Mouse (Mus musculus) intestine, embryonic 14.5 days (tissue): ENCODE measurements around the gene Tmem100. TPM values are rescaled to one million over a fixed set of nuclear protein-coding genes. Genes with fewer than 3 reads are reported as not detected.

Source experiments
- ATAC-seq: fragments of 200-750 bp; cut with Nextera tagmentation; replicated peaks from 2 replicates; pipeline ENCODE4 v1.8.0; 2017; ENCODE audit warnings: low read depth, moderate number of reproducible peaks, moderate TSS enrichment, moderate library complexity; ENCODE audit not compliant: low FRiP score, low TSS enrichment
- DNase-seq: peaks from one replicate; pipeline ENCODE4 v3.0.0-alpha.2; 2018; ENCODE audit warnings: low spot score
- H3K27ac ChIP-seq: fragments of 300-500 bp; sonication (generic); 2 replicates; pipeline ENCODE4 v1.5.1; 2014; ENCODE audit warnings: low read depth, mild to moderate bottlenecking, control low read depth
- H3K27me3 ChIP-seq: fragments of 300-500 bp; sonication (generic); replicated peaks from 2 replicates; pipeline ENCODE4 v1.6.1; 2014; ENCODE audit warnings: low read length, control low read depth; ENCODE audit not compliant: control insufficient read depth, insufficient read depth
- H3K36me3 ChIP-seq: fragments of 300-500 bp; sonication (generic); 2 replicates; pipeline ENCODE4 v1.6.1; 2014; ENCODE audit warnings: low read length, control low read depth; ENCODE audit not compliant: control insufficient read depth, insufficient read depth
- H3K4me1 ChIP-seq: fragments of 300-500 bp; sonication (generic); replicated peaks from 2 replicates; pipeline ENCODE4 v1.6.1; 2014; ENCODE audit warnings: low read length, control low read depth, mixed read lengths; ENCODE audit not compliant: control insufficient read depth, insufficient read depth
- H3K4me2 ChIP-seq: fragments of 300-500 bp; sonication (generic); 2 replicates; pipeline ENCODE4 v1.6.1; 2014; ENCODE audit warnings: low read length
- H3K4me3 ChIP-seq: fragments of 300-500 bp; sonication (generic); 2 replicates; pipeline ENCODE4 v1.5.1; 2014; ENCODE audit warnings: low read depth, low read length, control low read depth, mixed read lengths
- H3K9ac ChIP-seq: fragments of 300-500 bp; sonication (generic); 2 replicates; pipeline ENCODE4 v1.6.1; 2014; ENCODE audit warnings: mild to moderate bottlenecking, low read length
- H3K9me3 ChIP-seq: fragments of 300-500 bp; sonication (generic); 2 replicates; pipeline ENCODE4 v1.6.1; 2016; ENCODE audit warnings: low read length, control low read depth; ENCODE audit not compliant: control insufficient read depth
- WGBS: fragments of 180-500 bp; shearing (Covaris S2); extraction: QIAGEN DNeasy Blood & Tissue Kit; methylation state at CpG from one replicate; pipeline ENCODE4 v1.1.7; 2014; 5-methylcytosine and 5-hydroxymethylcytosine counted together
- polyA plus RNA-seq: library from polyadenylated mRNA; unstranded; fragments of >200 nt; fragmentation: Nextera tagmentation; extraction: Ambion mirVana; gene quantifications from 2 replicates; pipeline ENCODE4 v1.2.1, GENCODE M21; 2014

The Tmem100 gene
- polyA plus RNA-seq, 1 experiment from 2014 or later = 17.3 TPM

- Histone ChIP-seq H3K4me3 (no peak overlapping the region), H3K36me3 (0 out of 2 replicates have a peak, but pooled peaks cover 7% of the 10 kb centered on the region), H3K27me3 (no peaks in the 10 kb centered on the region), H3K9me3 (no peaks in the 10 kb centered on the region), H3K27ac (no peak overlapping the region), H3K4me1 (peaks cover 2% of the 10 kb centered on the region; the same call in 1 of the 2 replicates), H3K4me2 (no peak overlapping the region), H3K9ac (no peak overlapping the region)
- no peak for ATAC-seq
- peak; percentile 41 for DNase-seq
- WGBS = 91% methylated on average over 4 of the region's 4 CpGs
Measured at GRCm38 (mm10) chr11:90036416-90036815, 6.3 kb downstream of the Tmem100 start.

DNA sequence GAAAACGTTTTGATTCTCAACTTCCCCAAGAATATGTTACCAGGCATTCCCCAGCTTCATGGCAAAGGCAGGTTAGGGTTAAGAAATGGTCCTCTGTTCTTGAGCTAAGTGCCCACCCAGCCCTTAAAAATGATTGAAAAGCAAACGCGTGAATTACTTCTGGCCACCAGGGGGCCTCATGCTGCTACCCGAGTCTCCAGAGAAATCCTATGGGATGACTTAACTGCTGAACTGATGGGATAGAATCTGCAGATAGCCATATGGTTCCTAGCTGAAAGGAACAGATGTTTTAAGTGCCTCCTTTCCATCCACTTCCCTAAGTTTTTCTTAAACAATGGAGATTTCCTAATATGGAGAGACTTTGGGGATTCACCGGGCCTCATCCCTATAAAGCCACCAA, 7.9 kb downstream of the Tmem100 start:
- Histone ChIP-seq H3K27ac (no peak overlapping the region), H3K9me3 (no peaks in the 10 kb centered on the region), H3K27me3 (no peaks in the 10 kb centered on the region), H3K4me1 (peaks cover under 1% of the 10 kb centered on the region; the same call in 1 of the 2 replicates), H3K9ac (no peak overlapping the region), H3K4me3 (no peak overlapping the region), H3K4me2 (no peak overlapping the region), H3K36me3 (0 out of 2 replicates have a peak, but pooled peaks cover 7% of the 10 kb centered on the region)
- 17% methylated on average over 5 of the region's 5 CpGs for WGBS
- ATAC-seq (no peak), DNase-seq (peak; percentile 68)

DNA sequence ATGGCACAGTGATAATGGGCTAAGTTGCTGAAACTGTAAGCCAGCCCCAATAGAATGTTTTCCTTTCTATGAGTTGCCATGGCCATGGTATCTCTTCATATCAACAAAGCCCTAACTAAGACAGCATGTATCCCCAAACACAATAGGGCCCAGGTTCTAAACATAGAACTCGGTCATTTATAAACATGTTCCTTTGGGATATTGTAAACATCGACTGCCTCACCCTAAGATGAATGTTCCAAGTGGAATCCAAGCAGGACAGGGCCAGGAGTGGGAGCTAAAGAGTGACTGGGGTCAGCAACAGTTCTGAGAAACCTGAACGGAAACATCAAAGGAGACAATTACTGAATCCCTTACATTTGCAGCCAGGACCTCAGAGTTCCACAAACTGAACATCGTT, 14.3 kb downstream of the Tmem100 start:
- no peak for ATAC-seq
- H3K4me3 ChIP-seq = no peak overlapping the region
- 63% methylated on average over 4 of the region's 4 CpGs for WGBS
- no peak overlapping the region for H3K27ac ChIP-seq
- DNase-seq = no peak
- H3K9me3 ChIP-seq = no peaks in the 10 kb centered on the region
- no peaks in the 10 kb centered on the region; the same call in 1 of the 2 replicates for H3K4me1 ChIP-seq
- no peaks in the 10 kb centered on the region for H3K27me3 ChIP-seq
- H3K9ac ChIP-seq = no peak overlapping the region
- no peak overlapping the region for H3K4me2 ChIP-seq
- no peaks in the 10 kb centered on the region for H3K36me3 ChIP-seq

- no peak for DNase-seq
- Histone ChIP-seq H3K36me3 (no peaks in the 10 kb centered on the region), H3K9ac (no peak overlapping the region), H3K4me3 (no peak overlapping the region), H3K27ac (no peak overlapping the region), H3K4me1 (no peaks in the 10 kb centered on the region; the same call in 1 of the 2 replicates), H3K4me2 (no peak overlapping the region), H3K9me3 (no peaks in the 10 kb centered on the region), H3K27me3 (no peaks in the 10 kb centered on the region)
- ATAC-seq = no peak
- 43% methylated on average over 7 of the region's 7 CpGs for WGBS
Measured at GRCm38 (mm10) chr11:90046211-90046610, 16.1 kb downstream of the Tmem100 start.

- H3K36me3 ChIP-seq = no peaks in the 10 kb centered on the region
- no peak overlapping the region for H3K4me3 ChIP-seq
- no peaks in the 10 kb centered on the region; the same call in 1 of the 2 replicates for H3K4me1 ChIP-seq
- no peak for ATAC-seq
- no peaks in the 10 kb centered on the region for H3K27me3 ChIP-seq
- WGBS = 61% methylated on average over 9 of the region's 9 CpGs
- H3K4me2 ChIP-seq = no peak overlapping the region
- no peaks in the 10 kb centered on the region for H3K9me3 ChIP-seq
- no peak overlapping the region for H3K9ac ChIP-seq
- DNase-seq = no peak
- no peak overlapping the region for H3K27ac ChIP-seq
Measured at GRCm38 (mm10) chr11:90047271-90047670, 17.1 kb downstream of the Tmem100 start.

- H3K4me3 ChIP-seq = no peak overlapping the region
- H3K4me2 ChIP-seq = no peak overlapping the region
- ATAC-seq (no peak), DNase-seq (no peak)
- H3K36me3 ChIP-seq = no peaks in the 10 kb centered on the region
- no peak overlapping the region for H3K9ac ChIP-seq
- no peak overlapping the region for H3K27ac ChIP-seq
- no peaks in the 10 kb centered on the region for H3K27me3 ChIP-seq
- WGBS = 90% methylated on average over 7 of the region's 7 CpGs
- peaks cover 8% of the 10 kb centered on the region; the same call in 1 of the 2 replicates for H3K4me1 ChIP-seq
- H3K9me3 ChIP-seq = no peaks in the 10 kb centered on the region
Measured at GRCm38 (mm10) chr11:90050016-90050415, 19.9 kb downstream of the Tmem100 start.

- DNase-seq (no peak), ATAC-seq (no peak)
- H3K4me3 ChIP-seq = no peak overlapping the region
- H3K4me1 ChIP-seq = peaks cover 8% of the 10 kb centered on the region; the same call in 1 of the 2 replicates
- no peaks in the 10 kb centered on the region for H3K27me3 ChIP-seq
- H3K27ac ChIP-seq = no peak overlapping the region
- 68% methylated on average over 7 of the region's 7 CpGs for WGBS
- no peak overlapping the region for H3K9ac ChIP-seq
- H3K36me3 ChIP-seq = no peaks in the 10 kb centered on the region
- no peaks in the 10 kb centered on the region for H3K9me3 ChIP-seq
- no peak overlapping the region for H3K4me2 ChIP-seq
Measured at GRCm38 (mm10) chr11:90052785-90053184, 22.6 kb downstream of the Tmem100 start.

GRCm38 (mm10) chr11:90053820-90054219, 23.7 kb downstream of the Tmem100 start:
- no peak overlapping the region for H3K27ac ChIP-seq
- no peak overlapping the region for H3K4me3 ChIP-seq
- peaks cover 8% of the 10 kb centered on the region; the same call in 1 of the 2 replicates for H3K4me1 ChIP-seq
- no peak overlapping the region for H3K9ac ChIP-seq
- ATAC-seq (no peak), DNase-seq (no peak)
- H3K4me2 ChIP-seq = no peak overlapping the region
- H3K36me3 ChIP-seq = no peaks in the 10 kb centered on the region
- 47% methylated on average over 4 of the region's 4 CpGs for WGBS
- H3K27me3 ChIP-seq = no peaks in the 10 kb centered on the region
- no peaks in the 10 kb centered on the region for H3K9me3 ChIP-seq

DNA sequence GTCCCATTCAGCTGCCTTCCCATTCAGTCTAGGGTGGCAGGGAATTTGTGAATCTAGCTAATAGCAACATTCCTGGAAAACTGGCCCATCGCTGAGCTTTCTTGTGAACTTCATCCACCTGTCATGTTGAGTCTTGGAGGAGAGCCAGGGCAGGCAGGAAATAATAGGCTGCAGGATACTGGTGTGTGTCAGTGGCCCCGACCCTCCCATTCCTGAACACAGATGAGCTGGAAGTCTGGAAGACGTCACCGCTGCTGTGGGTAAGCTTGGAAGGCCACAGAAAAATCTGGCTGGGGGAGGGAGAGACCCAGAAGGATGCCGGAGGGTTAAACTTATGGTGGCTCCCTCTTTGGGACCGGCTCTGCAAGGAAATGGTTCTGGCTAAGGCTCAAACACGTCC, 24.3 kb downstream of the Tmem100 start:
- 16% methylated on average over 7 of the region's 7 CpGs for WGBS
- DNase-seq (no peak), ATAC-seq (peak; percentile 75; the same call in 1 of the 2 replicates)
- H3K4me2 ChIP-seq = no peak overlapping the region
- H3K4me3 ChIP-seq = no peak overlapping the region
- H3K9me3 ChIP-seq = 0 out of 2 replicates have a peak, but pooled peaks cover 4% of the 10 kb centered on the region
- no peaks in the 10 kb centered on the region for H3K27me3 ChIP-seq
- H3K4me1 ChIP-seq = peaks cover 8% of the 10 kb centered on the region; the same call in 1 of the 2 replicates
- peak overlapping the region; percentile 54; the same call in 1 of the 2 replicates for H3K27ac ChIP-seq
- no peaks in the 10 kb centered on the region for H3K36me3 ChIP-seq
- no peak overlapping the region for H3K9ac ChIP-seq
